Mouse (Mus musculus) pancreas, adult 10 weeks (tissue): ENCODE data around the gene Gsta2. TPM values are rescaled to one million over a fixed set of nuclear protein-coding genes. Genes with fewer than 3 reads are reported as not detected.

Experiments
- polyA plus RNA-seq: library from polyadenylated mRNA; stranded (reverse); fragments of 350-450 nt; fragmentation: Illumina TruSeq; extraction: RNeasy Lipid Tissue Mini Kit (QIAGEN cat#74804); gene quantifications from one replicate; pipeline ENCODE4 v1.2.3, GENCODE M21; 2015; ENCODE audit warnings: low read depth, low replicate concordance; ENCODE audit not compliant: insufficient read depth

Gsta2 gene
- polyA plus RNA-seq = not detected

GRCm38 (mm10) chr9:78355611-78356010 is at the start of gene Gsta2:
TSS of gene Gsta2 (minus strand) at chr9:78355788.

DNA sequence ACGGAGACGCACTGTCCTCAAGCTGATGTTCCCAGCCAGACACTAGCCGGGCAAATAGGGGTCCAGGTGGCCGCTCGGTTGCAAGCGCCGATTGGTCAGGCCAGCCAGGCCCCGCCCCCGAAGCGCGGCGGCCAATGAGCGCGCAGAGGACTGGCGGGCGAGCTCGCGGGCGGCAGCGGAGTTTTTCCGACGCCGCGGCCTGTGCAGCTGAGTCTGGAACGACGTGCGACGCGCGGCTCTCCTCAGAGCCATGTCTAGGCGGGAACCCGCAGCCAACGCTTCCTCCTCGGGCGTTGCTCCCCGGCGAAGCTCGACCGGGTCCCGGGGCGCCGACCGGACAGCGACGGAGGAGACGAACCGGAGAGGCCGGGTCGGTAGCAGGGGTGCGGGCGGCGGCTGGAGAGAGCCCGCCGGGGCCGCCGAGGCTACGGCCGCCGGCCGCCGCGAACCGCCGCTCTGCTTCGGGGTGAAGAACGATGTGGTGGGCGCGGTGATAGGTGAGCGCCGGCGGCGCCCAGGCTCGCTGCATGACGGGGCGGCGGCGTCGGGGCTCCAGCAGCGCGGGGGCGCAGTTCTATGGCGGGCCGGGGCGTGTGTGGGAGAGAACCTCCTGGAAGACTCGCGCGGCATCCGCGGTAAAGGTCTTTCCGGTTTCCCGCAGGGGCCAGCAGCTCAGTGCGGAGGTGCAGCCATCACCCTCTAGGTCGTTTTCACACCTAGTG is 40.2 kb upstream of the Gsta2 start, which contains the start of gene Ddx43:
TSS of gene Ddx43 (plus strand) at position 148 of the 722 bp plus-strand sequence.

DNA sequence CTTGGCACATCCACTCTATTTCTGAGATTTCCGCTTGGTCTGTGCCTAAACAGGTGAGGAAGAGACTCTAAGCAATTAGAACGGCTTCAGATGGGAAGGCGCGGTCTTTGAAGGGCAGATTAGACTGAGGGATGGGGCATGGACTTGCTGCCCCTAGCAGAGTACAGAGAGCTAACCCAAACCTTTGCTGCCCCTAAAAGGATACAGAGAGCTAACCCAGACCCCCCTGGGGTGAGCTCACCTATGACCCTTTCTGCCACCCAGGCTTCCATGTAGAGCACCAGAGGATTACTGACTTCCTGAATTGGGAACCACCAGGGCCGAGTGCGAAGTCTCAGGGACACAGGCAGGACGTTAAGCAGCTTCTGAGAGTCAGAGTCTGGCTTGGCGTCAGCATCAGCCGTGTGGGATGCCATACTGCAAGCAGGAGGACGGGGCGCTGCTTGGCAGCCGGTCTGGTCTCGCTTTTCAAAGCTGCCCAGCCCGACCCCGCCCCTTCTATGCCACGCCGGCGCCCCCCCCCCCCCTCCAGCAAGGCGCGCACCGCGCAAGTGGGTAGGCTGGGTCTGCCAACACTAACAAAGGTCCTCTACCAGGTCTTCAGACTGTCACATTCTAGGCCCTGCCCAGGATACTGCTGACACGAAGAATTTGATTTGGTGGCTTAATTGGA is 22.7 kb upstream of the Gsta2 start, which contains the start of gene Ooep:
TSS of gene Ooep (minus strand) at position 613 of the 673 bp plus-strand sequence.

DNA sequence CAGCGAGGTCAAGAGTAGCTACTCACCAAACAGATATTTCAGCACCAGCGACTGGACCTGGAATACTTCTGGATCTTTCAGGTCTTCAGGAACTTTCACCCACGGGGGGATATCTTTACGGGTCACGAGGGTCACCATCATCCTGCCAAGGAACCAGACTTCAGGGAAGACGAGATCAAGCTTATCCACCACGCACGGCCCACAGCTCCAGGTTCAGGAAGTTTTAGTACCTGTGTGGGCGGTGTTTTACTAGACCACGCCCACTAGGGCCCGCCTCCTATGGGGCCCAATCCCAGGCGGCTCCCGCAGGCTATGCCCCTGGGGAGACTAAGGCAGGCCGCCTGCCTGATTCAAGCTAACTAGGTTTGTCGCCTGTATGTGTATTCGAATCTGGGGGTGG is 12.4 kb upstream of the Gsta2 start, which contains the start of gene Dppa5a:
TSS of gene Dppa5a (minus strand) at position 219 of the 400 bp plus-strand sequence.

GRCm38 (mm10) chr9:78327289-78327688 is 28.3 kb downstream of the Gsta2 start, which contains the start of gene Omt2b:
TSS of gene Omt2b (plus strand) at chr9:78327589.

DNA sequence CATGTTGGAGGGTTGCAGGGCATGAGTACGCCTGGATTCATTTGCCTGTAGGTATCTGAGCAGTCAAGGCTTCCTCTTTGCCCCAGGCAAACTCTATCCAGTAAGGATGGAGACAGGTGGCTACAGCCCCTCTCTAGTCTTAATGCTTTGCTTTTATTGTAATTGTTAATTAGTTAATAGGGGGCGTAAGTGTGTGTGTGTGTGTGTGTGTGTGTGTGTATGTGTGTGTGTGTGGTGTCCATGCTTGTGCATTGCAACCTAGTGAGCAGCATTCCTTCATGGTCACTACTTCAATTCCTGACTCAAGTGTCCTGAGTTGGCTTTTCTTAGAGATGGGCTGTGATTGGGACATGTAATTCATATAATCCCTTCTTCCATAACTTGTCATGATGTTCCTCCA is 40.9 kb downstream of the Gsta2 start, which contains the start of gene Omt2a:
TSS of gene Omt2a (minus strand) at position 101 of the 400 bp plus-strand sequence.

GRCm38 (mm10) chr9:78289723-78290122 is 65.9 kb downstream of the Gsta2 start, which contains the start of gene Gm10639:
TSS of gene Gm10639 (plus strand) at chr9:78289923.

Other genes starting within 250 kb of the Gsta2 start
- gene Fbxo9, start 246.7 kb downstream of the Gsta2 start, polyA plus RNA-seq = 32.2 TPM
- gene Ick, start 246.6 kb downstream of the Gsta2 start, polyA plus RNA-seq = 4.0 TPM
- gene Gsta4, start 173.0 kb downstream of the Gsta2 start, polyA plus RNA-seq = 5.2 TPM
- not detected for gene Gsta1, start 125.1 kb downstream of the Gsta2 start, polyA plus RNA-seq
- not detected for gene Gm3776, start 98.7 kb downstream of the Gsta2 start, polyA plus RNA-seq
- not detected for gene Gm10639, start 65.9 kb downstream of the Gsta2 start, polyA plus RNA-seq
- not detected for gene Omt2a, start 41.0 kb downstream of the Gsta2 start, polyA plus RNA-seq
- not detected for gene Omt2b, start 28.2 kb downstream of the Gsta2 start, polyA plus RNA-seq
- gene Dppa5a, start 12.4 kb upstream of the Gsta2 start, polyA plus RNA-seq = not detected
- not detected for gene Ooep, start 22.9 kb upstream of the Gsta2 start, polyA plus RNA-seq
- gene Ddx43, start 40.0 kb upstream of the Gsta2 start, polyA plus RNA-seq = not detected
- gene Cgas, start 87.4 kb upstream of the Gsta2 start, polyA plus RNA-seq = 0.54 TPM
- gene Mto1, start 92.4 kb upstream of the Gsta2 start, polyA plus RNA-seq = 3.2 TPM
- gene Gm17324, start 93.0 kb upstream of the Gsta2 start, polyA plus RNA-seq = not detected
- 2,654 TPM for gene Eef1a1, start 133.4 kb upstream of the Gsta2 start, polyA plus RNA-seq
- 2.6 TPM for gene Slc17a5, start 232.3 kb upstream of the Gsta2 start, polyA plus RNA-seq